Mouse (Mus musculus) A20 (cell line): ENCODE results near the gene Uprt.

Experiments
- DNase-seq: peaks from one replicate; pipeline ENCODE4 v3.0.0-alpha.2; 2011; ENCODE audit warnings: low read depth, low spot score

Uprt gene

DNA sequence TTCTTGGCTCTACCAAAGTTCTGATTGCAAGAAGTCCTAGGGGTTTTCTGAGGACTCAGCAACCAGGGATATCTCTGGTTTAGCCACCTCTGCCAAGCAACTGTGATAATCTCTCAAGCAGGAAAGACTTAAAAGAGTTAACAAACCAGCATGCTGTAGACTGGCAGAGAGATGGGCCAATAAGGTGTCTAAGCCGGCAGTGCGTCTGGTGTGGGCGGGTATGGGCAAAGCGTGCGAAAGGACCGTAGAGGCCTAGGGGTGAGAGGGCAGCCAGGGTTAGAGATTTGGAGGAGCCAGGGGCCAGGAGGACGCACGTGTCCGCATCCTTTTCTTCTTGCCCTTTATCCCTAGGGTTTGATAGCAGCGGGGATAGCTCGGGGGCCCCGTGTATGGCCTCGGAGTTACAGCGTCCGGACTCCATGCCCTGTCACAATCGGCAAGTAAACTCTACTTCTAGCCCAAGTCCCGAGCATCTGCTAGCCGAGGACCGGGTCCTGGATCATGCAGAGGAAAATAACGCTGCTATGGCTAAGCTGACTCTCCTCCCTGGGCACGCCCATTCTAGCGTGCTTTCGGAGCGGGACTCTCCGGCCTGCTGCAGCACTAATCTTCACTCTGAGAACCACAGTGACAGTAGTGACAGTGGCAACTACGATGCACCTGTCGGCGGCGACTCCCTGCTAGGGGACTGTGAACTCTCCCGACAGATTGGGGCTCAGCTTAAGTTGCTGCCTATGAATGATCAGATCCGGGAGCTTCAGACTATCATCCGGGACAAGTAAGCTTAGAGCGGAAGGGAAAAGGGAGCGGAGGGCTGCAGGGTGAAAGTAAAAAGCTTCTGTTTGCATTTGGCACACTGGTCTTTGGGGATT is at the start of gene Uprt:
Uprt (plus strand) TSS at position 247 of the 872 bp plus-strand sequence.
- DNase-seq: peak; percentile 89

DNA sequence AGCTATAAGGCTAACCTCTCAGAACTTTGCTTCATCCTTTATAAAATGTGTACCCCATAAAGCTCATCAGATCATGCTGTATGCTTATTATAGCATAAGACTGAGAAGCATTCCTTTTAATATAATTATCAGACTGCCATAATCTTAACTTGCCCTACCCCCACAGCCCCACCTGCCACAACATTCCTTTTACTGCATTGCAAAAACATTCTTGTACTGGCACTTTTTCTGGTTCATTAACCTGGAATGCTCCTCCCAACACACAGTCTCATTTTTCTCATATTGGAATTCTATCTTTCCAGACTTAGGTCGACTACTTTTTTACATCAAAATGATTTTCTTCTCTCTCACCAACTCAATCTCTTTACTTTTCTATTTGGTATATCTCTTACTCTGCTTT is 49.2 kb upstream of the Uprt start:
- no peak for DNase-seq

DNA sequence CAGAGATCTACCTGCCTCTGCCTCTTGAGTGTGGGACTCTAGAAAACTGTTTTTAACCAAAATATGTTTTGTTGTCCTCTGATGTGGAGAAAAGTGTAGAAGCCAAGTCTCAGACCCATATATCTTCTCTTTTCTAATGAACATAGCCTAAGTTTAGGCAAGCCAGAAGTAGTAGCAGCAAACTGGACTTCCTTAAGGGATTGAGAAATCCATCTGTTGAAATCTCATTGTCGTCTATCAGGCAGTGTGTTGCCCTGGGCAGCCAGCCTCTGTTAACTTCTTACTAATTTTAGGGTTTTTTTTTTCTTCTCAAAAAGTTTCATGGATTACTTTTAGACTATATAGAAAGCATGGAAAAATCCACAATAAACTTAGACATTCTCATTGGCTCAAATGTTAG is 30.2 kb upstream of the Uprt start:
- DNase-seq: no peak

DNA sequence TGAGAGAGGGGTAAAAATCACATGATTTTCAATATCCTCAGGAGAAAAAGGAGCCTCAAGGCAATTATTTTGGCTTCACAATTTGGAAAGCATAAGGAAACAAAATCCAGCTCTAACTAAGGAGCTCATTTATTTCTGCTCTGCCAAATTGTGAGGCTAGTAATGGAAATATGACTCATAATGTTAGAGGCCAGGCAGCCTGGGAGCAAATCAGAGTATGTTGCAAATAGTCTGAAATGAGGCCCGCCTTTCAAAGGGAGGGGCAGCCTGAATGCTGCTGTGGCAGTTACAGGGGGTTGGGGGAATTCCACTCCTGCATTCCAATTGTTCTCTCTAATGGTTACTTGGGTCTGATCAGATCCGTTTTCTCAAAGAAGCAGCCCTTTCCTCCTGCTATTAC is 20.9 kb upstream of the Uprt start:
- no peak for DNase-seq

DNA sequence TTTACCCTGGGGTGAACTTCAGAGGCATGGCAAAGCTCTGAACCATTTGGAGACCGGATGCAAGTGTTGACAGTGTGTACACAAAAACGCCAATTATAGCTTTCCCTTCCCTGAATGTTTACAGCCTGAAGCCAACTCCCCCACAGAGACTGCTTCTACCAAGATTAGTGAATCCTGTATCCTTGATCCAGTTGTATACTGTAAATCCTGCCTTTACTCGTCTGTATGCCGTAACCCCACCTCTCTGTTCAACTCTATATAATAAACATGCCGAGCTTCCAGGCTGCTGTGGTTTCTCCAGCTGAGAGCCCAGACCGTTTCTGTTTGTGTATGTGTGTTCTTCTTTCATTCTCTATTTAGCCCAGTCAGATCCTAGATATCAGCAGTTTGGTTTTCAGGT is 18.2 kb upstream of the Uprt start:
- no peak for DNase-seq

DNA sequence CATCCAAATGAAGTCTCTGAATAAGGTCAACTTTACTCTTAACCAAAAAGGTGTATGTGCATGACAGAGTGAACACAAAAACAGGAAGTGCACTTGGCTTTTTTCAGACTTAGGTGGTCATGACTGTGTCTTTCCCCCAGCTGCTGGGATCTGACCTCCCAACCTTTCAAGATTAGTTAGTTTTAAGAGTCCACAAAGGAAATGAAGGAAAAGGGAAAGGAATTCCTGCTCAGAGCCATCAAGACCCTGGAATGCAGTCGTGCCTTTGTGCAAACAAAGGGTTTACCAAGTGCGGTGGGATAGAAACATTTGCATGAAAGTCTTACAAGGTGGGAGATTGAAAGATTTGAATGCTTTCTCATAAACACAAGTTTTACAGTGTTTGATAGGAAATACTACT is 4.6 kb upstream of the Uprt start:
- DNase-seq: peak; percentile 73

DNA sequence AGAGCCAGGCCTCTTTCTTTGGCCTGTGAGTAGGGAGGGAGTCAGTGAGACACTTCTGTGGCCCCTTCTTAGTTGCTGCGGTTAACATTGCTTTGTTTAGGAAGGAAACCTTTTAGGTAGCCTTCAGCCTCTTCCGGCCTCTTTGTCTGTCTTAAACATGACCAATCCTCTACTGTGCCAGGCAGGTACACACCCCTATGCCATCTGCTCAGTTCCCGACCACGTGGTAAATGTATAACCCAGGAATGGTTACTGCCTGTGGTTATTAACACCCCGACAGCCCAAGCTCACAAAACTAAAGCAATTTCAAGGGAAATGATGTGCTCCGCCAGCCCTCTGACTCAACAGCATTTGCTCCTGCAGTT is 808 bp downstream of the Uprt start:
- peak; percentile 65 for DNase-seq

DNA sequence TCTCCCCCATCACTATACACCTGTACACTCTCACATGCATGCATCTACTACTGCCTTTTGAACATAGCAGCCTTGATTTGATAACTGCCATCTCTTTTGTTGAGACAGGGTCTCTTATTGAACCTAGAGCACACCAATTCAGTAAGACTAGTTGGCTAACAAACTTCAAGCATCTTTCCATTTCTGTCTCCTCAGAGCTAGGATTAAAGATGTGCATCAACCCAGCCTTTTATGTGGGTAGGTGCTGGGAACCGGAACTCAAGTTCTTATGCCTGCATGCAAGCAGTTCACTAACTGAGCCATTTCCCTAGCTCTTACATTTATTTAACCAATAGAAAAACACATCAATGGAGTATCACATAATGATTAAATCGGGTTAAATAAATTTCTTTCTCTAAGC is 3.0 kb downstream of the Uprt start:
- DNase-seq: peak; percentile 50

DNA sequence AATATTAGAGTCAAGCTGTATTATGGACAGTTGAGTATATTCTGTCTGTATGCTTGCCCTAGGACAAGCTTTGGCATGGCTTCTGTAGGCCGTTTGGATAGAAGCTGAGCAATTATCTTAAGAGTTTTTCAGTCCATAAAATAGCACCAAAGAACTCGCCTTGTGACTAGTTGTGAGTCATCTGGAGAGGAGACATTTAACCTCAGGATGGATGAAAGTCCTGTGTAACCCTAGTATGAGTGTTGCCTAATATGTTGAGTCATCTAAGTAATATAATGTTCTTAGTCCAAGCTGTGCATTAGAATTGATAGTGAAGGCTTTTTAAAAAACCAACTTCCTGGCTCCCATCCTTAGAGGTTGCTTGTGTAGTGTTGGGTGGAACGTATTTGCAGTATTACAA is 5.4 kb downstream of the Uprt start:
- peak; percentile 45 for DNase-seq

DNA sequence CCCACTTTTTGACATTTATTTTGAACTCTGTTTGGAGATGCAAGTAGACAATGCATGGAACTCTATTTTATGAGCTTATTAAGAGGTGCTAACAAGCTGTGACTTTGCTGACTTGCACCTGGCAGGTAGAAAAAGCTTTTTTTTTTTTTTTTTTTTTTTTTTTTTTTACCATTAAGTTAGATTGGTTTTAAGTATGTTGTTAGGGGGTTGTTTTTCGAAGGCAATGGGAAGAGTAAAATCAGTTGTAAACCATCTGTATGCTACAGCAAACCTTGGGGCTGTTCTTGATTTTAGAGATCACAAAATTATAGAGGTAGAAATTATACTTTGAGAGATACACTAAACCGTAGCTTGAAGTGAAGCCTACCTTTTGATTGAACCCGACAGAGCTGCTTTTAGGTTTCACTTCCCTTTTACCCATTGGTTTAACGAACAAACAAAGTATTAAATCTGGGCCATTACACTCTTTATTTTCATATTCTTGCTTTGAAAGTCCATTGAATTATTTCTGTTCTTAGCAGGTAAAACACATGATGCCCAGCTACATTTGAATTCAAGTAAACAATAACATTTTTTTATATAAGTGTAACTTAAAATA is 6.4 kb downstream of the Uprt start:
- peak; percentile 77 for DNase-seq

DNA sequence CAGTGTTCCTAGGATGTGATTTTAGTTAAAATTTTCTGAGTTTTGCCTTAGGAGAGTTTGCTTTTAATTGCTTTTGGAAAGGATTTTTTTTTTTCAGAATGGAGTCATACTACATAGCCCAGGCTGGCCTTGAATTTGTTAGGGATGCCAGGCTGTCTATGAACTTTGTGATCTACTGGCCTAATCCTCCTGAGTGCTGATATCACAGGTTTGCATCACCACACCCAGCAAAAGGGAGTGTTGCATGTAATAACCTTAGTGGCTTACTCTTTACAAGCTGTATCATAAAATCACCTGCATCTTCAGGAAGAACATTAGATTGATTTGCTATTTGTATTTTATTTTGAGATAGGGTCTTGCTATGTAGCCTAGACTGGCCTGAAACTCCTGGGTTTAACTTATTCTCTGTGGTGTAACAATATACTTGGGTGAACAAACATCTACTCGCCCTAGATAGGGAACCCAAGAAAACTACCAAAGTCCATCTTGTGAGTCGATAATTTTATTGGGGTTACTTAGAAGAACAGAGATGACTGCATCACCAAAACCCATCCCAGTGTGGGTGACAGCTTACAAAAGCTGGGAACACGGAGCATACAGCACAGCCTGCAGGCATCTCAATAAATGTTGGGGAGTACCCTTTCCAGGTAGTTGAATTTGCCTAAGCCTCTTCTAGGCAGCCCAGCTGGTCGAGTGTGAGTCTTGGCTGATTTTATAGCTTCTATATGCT is 7.2 kb downstream of the Uprt start:
- DNase-seq: peak; percentile 8

DNA sequence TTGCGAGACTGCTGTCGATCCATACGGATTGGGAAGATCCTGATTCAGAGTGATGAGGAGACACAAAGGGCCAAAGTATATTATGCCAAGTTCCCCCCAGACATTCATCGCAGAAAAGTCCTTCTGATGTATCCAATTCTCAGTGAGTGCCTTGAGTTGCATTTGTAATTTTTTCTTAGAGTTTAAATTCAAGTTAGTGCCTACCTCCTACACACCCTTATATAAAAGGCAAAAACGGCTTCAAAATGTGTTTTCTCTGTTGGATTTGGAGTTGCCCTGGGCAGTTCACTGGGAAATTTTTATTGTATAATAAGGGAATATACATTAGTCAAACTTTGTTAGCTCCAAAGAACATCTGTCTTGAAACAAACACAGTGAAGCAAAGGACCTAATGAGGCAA is 19.1 kb downstream of the Uprt start:
- no peak for DNase-seq

DNA sequence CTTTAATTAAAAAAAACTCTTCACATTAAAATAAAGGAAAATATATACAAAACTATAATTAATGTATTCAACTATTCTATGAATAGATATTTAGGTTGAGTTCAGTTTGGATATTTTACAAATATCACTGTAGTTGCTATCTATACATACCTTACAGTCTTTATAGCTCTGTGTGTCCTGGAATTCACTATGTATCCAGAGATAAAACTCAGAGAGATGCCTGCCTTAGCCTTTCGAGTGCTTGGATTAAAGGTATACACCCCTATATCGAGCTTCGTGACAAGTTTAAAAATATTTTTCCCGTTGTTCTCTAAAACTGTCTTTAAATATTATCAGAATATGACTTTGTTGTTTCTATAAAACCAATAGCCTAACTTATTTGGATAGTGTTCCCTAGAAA is 60.0 kb downstream of the Uprt start:
- no peak for DNase-seq

DNA sequence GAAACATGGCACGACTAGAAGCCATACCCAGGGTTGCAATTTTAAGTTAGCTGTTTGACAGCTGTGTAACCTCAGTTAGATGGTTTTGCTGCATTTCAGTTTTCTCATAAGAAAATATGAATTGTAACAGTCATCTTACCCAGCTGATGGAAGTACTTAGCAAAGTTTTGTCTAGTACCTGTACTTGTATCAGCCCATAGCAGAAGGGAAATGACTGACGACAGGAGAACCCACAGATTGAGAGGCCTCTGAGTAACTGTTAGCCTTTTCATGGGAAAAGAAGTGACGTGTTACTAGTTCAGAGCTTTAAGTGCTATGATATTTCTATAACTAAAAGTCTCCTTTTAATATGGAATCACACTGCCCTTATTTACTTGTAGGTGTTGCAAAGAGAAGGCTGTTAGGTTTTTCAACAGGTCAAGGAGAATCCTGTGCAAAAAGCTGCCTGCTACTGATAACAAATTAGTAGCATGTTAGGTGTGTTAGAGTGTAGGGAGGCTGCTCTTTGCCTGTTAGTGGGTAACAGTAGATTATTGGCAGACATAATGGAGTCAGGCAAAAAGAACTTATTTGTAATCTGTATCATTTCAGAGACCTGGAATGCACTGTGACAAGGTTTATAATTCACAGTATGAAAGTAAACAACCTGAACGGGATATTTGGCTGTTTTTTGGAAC is 61.4 kb downstream of the Uprt start:
- DNase-seq: no peak

DNA sequence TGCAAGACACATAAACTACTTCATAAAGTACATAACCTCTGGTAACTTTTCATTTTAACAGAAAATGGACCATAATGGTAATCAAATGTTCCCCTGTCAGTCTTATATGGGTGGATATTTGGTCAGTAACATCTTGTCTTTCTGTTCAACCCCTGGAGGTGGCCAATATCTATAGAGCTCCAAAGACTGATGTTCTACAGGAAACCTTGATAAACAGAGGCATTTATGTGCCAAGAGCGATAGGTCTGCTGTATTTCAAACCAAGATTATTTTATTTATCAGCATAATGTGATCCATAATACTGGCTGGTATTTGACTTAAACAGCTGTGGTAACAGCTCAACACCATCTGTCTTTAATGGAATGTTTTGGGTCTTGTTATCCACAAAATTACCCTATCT is 62.7 kb downstream of the Uprt start:
- DNase-seq: no peak
